Mouse (Mus musculus): ENCODE results near the gene Txnrd2.

DNA sequence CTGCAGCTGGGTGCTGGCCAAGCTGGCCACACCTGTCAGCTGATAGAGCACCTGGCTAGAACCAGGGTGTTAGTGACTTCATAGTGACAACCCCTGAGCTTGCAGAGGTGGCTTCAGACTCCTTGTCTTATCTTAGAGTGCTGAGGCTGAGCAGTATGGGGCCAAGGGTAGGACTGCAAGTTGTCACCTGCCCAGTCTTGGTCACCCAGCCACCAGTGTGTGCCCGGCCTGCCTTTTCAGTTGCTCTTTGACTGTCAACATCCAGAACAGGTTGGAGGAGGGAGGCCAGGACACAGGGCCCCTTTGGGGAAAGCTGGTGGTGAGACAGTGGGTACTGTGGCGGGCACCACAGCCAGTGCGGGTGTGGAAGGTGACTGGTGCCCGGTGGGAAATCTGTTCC, 22.8 kb downstream of the Txnrd2 start:
- no peak for TF ChIP-seq POLR2A (IDR thresholded peaks at IDR 0.05; ENCODE audit: insufficient read depth, low read depth, low read length)
- no peak for TF ChIP-seq CTCF (IDR thresholded peaks at IDR 0.05; ENCODE audit: insufficient read depth, low read depth, low read length)

All from olfactory bulb, adult 2 months (tissue).